Mouse (Mus musculus) kidney, postnatal 0 days (tissue): Measurements from ENCODE around the gene Gm6337. TPM values are rescaled to one million over a fixed set of nuclear protein-coding genes. Genes with fewer than 3 reads are reported as not detected.
"Not testable (repeated sequence)": the region's sequence is repeated elsewhere in the genome, so short reads cannot be mapped to it uniquely, and the experiment has no call there.

Experiments
- ATAC-seq: fragments of 200-750 bp; cut with Nextera tagmentation; replicated peaks from 2 replicates; pipeline ENCODE4 v1.8.0; 2017; ENCODE audit warnings: low read depth, moderate number of reproducible peaks, moderate TSS enrichment, moderate library complexity; ENCODE audit not compliant: low FRiP score
- DNase-seq: peaks from one replicate; pipeline ENCODE4 v3.0.0-alpha.2; 2016; ENCODE audit warnings: low spot score
- H3K27ac ChIP-seq: fragments of 300-500 bp; sonication (generic); 2 replicates; pipeline ENCODE4 v1.5.1; 2014; ENCODE audit warnings: mild to moderate bottlenecking
- H3K27me3 ChIP-seq: fragments of 300-500 bp; sonication (generic); 2 replicates; pipeline ENCODE4 v1.6.1; 2014; ENCODE audit warnings: low read length, mixed read lengths; ENCODE audit not compliant: insufficient read depth
- H3K36me3 ChIP-seq: fragments of 300-500 bp; sonication (generic); 2 replicates; pipeline ENCODE4 v1.6.1; 2014; ENCODE audit warnings: low read length, mixed read lengths; ENCODE audit not compliant: insufficient read depth
- H3K4me1 ChIP-seq: fragments of 300-500 bp; sonication (generic); replicated peaks from 2 replicates; pipeline ENCODE4 v1.6.1; 2014; ENCODE audit warnings: antibody characterized with exemption, low read length, mixed read lengths; ENCODE audit not compliant: insufficient read depth
- H3K4me2 ChIP-seq: fragments of 300-500 bp; sonication (generic); 2 replicates; pipeline ENCODE4 v1.6.1; 2014; ENCODE audit warnings: mild to moderate bottlenecking, low read length, moderate library complexity, mixed read lengths
- H3K4me3 ChIP-seq: fragments of 300-500 bp; sonication (generic); replicated peaks from 2 replicates; pipeline ENCODE4 v1.5.1; 2014; ENCODE audit warnings: low read depth, low read length
- H3K9ac ChIP-seq: fragments of 300-500 bp; sonication (generic); 2 replicates; pipeline ENCODE4 v1.6.1; 2014; ENCODE audit warnings: low read depth, low read length
- H3K9me3 ChIP-seq: fragments of 300-500 bp; sonication (generic); replicated peaks from 2 replicates; pipeline ENCODE4 v1.6.1; 2016; ENCODE audit warnings: low read length, inconsistent platforms, mixed read lengths
- CTCF ChIP-seq: IDR thresholded peaks from 2 replicates; pipeline ENCODE4 v1.5.1; 2016; ENCODE audit warnings: antibody characterized with exemption, low read depth, mild to moderate bottlenecking, moderate library complexity
- WGBS: fragments of 180-500 bp; shearing (Covaris S2); extraction: QIAGEN DNeasy Blood & Tissue Kit; methylation state at CpG from one replicate; pipeline ENCODE4 v1.1.7; 2014; 5-methylcytosine and 5-hydroxymethylcytosine counted together
- polyA plus RNA-seq: library from polyadenylated mRNA; unstranded; fragments of >200 nt; fragmentation: Nextera tagmentation; extraction: Ambion mirVana; gene quantifications from 2 replicates; pipeline ENCODE4 v1.2.1, GENCODE M21; 2015

Gene Gm6337
- not detected in 2 replicates for polyA plus RNA-seq

- not testable (repeated sequence) for H3K4me3 ChIP-seq, ATAC-seq, H3K4me2 ChIP-seq, H3K27me3 ChIP-seq, H3K36me3 ChIP-seq, H3K4me1 ChIP-seq, H3K9me3 ChIP-seq, H3K9ac ChIP-seq, H3K27ac ChIP-seq, DNase-seq
- 83% methylated on average over 3 of the region's 4 CpGs for WGBS
Observed at GRCm38 (mm10) chr14:6058167-6058566, at the start of gene Gm6337. Gene Gm6337, minus strand, starts transcription at chr14:6058267.

- not testable (repeated sequence) for H3K4me1 ChIP-seq, H3K4me3 ChIP-seq, H3K27ac ChIP-seq, DNase-seq, H3K9ac ChIP-seq, H3K27me3 ChIP-seq, H3K36me3 ChIP-seq, H3K9me3 ChIP-seq, ATAC-seq
- 6% methylated on average over 8 of the region's 9 CpGs for WGBS
- peak overlapping the region; percentile 47 for H3K4me2 ChIP-seq
- peak; percentile 47 for TF ChIP-seq CTCF
Observed at GRCm38 (mm10) chr14:6107500-6107899, 49.4 kb upstream of the Gm6337 start.

- DNase-seq, H3K4me3 ChIP-seq, H3K4me2 ChIP-seq, H3K9ac ChIP-seq, H3K9me3 ChIP-seq, H3K27ac ChIP-seq, ATAC-seq, H3K36me3 ChIP-seq, H3K4me1 ChIP-seq, H3K27me3 ChIP-seq: not testable (repeated sequence)
- 82% methylated on average over 2 of the region's 3 CpGs for WGBS
Observed at GRCm38 (mm10) chr14:6093842-6094241, 35.8 kb upstream of the Gm6337 start, which contains the start of gene Gm8206. Gene Gm8206, minus strand, starts transcription at chr14:6093942.

Other genes starting within 250 kb of the Gm6337 start
- gene Gm3424, start 227.9 kb downstream of the Gm6337 start, polyA plus RNA-seq, result not detected in 2 replicates
- gene Gm8237, start 177.9 kb downstream of the Gm6337 start, polyA plus RNA-seq, result 0.09 TPM in 1 of 2 replicates, not detected in the other
- 0.20 and 0.25 TPM in 2 replicates for gene Gm3248, start 96.5 kb downstream of the Gm6337 start, polyA plus RNA-seq
- gene Gm3453, start 79.1 kb downstream of the Gm6337 start, polyA plus RNA-seq, result not detected in 2 replicates
- gene Gm8206, start 35.7 kb upstream of the Gm6337 start, polyA plus RNA-seq, result 0.47 and 0.50 TPM in 2 replicates
- 0.79 and 1.1 TPM in 2 replicates for gene Gm3468, start 50.4 kb upstream of the Gm6337 start, polyA plus RNA-seq
- gene Gm3476, start 67.5 kb upstream of the Gm6337 start, polyA plus RNA-seq, result not detected in 2 replicates
- not detected in 2 replicates for gene Gm21560, start 161.0 kb upstream of the Gm6337 start, polyA plus RNA-seq
- 0.67 and 0.79 TPM in 2 replicates for gene Gm3411, start 229.0 kb upstream of the Gm6337 start, polyA plus RNA-seq
- not detected in 2 replicates for gene Gm21103, start 246.6 kb upstream of the Gm6337 start, polyA plus RNA-seq